Mouse (Mus musculus) heart, postnatal 0 days (tissue): ENCODE measurements around the gene Adra2a.

Experiments used
- CTCF ChIP-seq: IDR thresholded peaks from 2 replicates; pipeline ENCODE4 v1.5.1; 2016; ENCODE audit warnings: antibody characterized with exemption, control low read depth, low read depth
- EP300 ChIP-seq: IDR thresholded peaks from 2 replicates; pipeline ENCODE4 v1.6.1; 2016; ENCODE audit warnings: antibody characterized with exemption, low read depth

DNA sequence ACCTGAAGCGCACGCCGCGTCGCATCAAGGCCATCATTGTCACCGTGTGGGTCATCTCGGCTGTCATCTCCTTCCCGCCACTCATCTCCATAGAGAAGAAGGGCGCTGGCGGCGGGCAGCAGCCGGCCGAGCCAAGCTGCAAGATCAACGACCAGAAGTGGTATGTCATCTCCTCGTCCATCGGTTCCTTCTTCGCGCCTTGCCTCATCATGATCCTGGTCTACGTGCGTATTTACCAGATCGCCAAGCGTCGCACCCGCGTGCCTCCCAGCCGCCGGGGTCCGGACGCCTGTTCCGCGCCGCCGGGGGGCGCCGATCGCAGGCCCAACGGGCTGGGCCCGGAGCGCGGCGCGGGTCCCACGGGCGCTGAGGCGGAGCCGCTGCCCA, 2.7 kb downstream of the Adra2a start:
- TF ChIP-seq CTCF (no peak), EP300 (no peak)
